Mouse (Mus musculus): ENCODE data around the gene Tmem182. TPM values are rescaled to one million over a fixed set of nuclear protein-coding genes. Genes with fewer than 3 reads are reported as not detected.

Gene Tmem182
- total RNA-seq, 2 experiments from 2014 or later: 161 to 172 TPM

Other genes with a start within 250 kb of the Tmem182 start
- under 1 TPM; 0.14 to 0.19 TPM for gene Slc9a4, start 225.5 kb upstream of the Tmem182 start, total RNA-seq (2021)
- gene Slc9a2, start 125.0 kb upstream of the Tmem182 start, total RNA-seq (2021): 1 to 10 TPM; 1.2 to 1.7 TPM
- gene Mfsd9, start 14.9 kb upstream of the Tmem182 start, total RNA-seq (2021): 1 to 10 TPM in 1 of 2 experiments, under 1 TPM in 1; 0.78 to 1.1 TPM